27 mouse cellular contexts compared by ENCODE assay signal in the genomic region with DNA sequence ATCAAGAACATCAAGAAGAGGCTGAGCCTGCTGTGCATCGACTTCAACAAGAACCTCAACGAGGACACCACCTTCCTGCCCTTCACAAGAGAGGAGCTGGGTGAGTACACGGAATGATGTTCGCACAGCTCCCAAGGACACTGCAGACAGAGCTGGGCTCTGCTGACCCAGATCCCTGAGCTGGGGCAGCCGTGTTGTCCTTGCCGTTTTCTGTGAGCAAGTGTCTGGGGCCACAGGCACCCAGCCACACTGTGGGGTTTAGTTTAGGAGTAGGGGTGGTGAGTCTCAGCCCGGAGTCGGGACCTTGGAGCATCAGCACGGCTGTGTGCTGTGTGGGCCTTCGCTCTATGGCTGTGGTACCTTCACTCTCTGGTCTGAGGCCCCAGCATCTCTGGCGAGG.
"Had no signal": no experiment of that assay in that cellular context is flagged by ENCODE, and none has a peak within 500 bp of the region (broad histone marks: within the 10 kb centered on the region; RNA-seq: fewer than 3 reads in every experiment).

No protein-coding gene starts in this region.

- H3K27ac ChIP-seq: kidney, embryonic 15.5 days; left cerebral cortex, adult 2 months; limb, embryonic 12.5 days; limb, embryonic 15.5 days; liver, embryonic 12.5 days; liver, embryonic 15.5 days; lung, embryonic 15.5 days; midbrain, embryonic 12.5 days; midbrain, embryonic 15.5 days; neural tube, embryonic 12.5 days; neural tube, embryonic 15.5 days; stomach, postnatal 0 days had no signal

- H3K4me1 ChIP-seq: kidney, embryonic 15.5 days; limb, embryonic 12.5 days; limb, embryonic 15.5 days; lung, embryonic 15.5 days; midbrain, embryonic 12.5 days; midbrain, embryonic 15.5 days; neural tube, embryonic 12.5 days; neural tube, embryonic 15.5 days had no signal

- ATAC-seq: liver, embryonic 12.5 days; midbrain, embryonic 15.5 days had no signal

- H3K4me2 ChIP-seq: kidney, embryonic 15.5 days; limb, embryonic 12.5 days; limb, embryonic 15.5 days; liver, embryonic 12.5 days; liver, embryonic 15.5 days; lung, embryonic 15.5 days; midbrain, embryonic 12.5 days; midbrain, embryonic 15.5 days; neural tube, embryonic 12.5 days; neural tube, embryonic 15.5 days had no signal

- DNase-seq: kidney, adult 8-10 months; kidney, postnatal 10 days; kidney, postnatal 36 days; layer of hippocampus, postnatal 36 days; left cerebral cortex, postnatal 4 days; lung, adult 18-20 months; lung, postnatal 10 days; lung, postnatal 36 days; right cerebral cortex, adult 18-20 months; right cerebral cortex, postnatal 14 days; right cerebral cortex, postnatal 4 days; thymus, adult 2 months; thymus, postnatal 14 days; thymus, postnatal 4 days had no signal

- H3K9ac ChIP-seq: kidney, embryonic 15.5 days; limb, embryonic 12.5 days; limb, embryonic 15.5 days; liver, embryonic 12.5 days; liver, embryonic 15.5 days; lung, embryonic 15.5 days; midbrain, embryonic 12.5 days; midbrain, embryonic 15.5 days; neural tube, embryonic 15.5 days had no signal

- H3K9me3 ChIP-seq: kidney, embryonic 15.5 days; limb, embryonic 12.5 days; limb, embryonic 15.5 days; liver, embryonic 12.5 days; liver, embryonic 15.5 days; lung, embryonic 15.5 days; megakaryocyte, embryonic 14.5 days; midbrain, embryonic 12.5 days; midbrain, embryonic 15.5 days; neural tube, embryonic 12.5 days; neural tube, embryonic 15.5 days had no signal

- H3K27me3 ChIP-seq: kidney, embryonic 15.5 days; limb, embryonic 12.5 days; limb, embryonic 15.5 days; liver, embryonic 12.5 days; liver, embryonic 15.5 days; lung, embryonic 15.5 days; megakaryocyte, embryonic 14.5 days; midbrain, embryonic 12.5 days; midbrain, embryonic 15.5 days; neural tube, embryonic 12.5 days; neural tube, embryonic 15.5 days had no signal

- H3K4me3 ChIP-seq: kidney, embryonic 15.5 days; left cerebral cortex, adult 2 months; limb, embryonic 12.5 days; limb, embryonic 15.5 days; liver, embryonic 12.5 days; liver, embryonic 15.5 days; lung, embryonic 15.5 days; midbrain, embryonic 12.5 days; midbrain, embryonic 15.5 days; neural tube, embryonic 12.5 days; neural tube, embryonic 15.5 days had no signal
